Mouse (Mus musculus): ENCODE results near the gene Rpl3. TPM values are rescaled to one million over a fixed set of nuclear protein-coding genes. Genes with fewer than 3 reads are reported as not detected.

Rpl3 gene
- polyA plus RNA-seq, 1 experiment from 2014 or later: 450 TPM

DNA sequence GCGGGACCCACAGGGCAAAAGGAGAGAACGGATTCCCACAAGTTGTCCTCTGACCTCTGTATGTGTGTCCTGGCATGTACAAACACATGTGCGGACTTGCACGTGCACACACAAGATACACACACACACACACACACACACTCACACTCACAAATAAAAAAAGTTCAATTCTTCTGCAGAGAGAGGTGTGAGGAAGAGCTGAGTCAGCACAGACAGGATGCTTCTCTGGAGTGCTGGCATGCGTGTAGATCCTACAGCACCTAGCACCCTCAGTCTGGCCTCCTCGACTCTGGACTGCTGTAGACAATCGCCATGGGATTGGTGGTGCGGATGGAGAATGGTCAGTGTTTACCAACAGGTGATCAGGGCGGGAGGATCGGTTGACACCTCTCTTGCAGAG is 47.4 kb downstream of the Rpl3 start:
- Histone ChIP-seq H3K4me3 (ENCODE audit: low read depth, low read length) (no peak overlapping the region), H3K4me1 (replicated peaks; ENCODE audit: control insufficient read depth, insufficient read depth, low read length) (no peaks in the 10 kb centered on the region), H3K9me3 (ENCODE audit: control insufficient read depth) (0 out of 2 replicates have a peak, but pooled peaks cover 4% of the 10 kb centered on the region), H3K27ac (ENCODE audit: low read depth, low read length) (no peak overlapping the region), H3K4me2 (replicated peaks; ENCODE audit: low read depth) (no peak overlapping the region), H3K36me3 (ENCODE audit: control insufficient read depth, insufficient read depth) (no peaks in the 10 kb centered on the region), H3K27me3 (replicated peaks; ENCODE audit: control insufficient read depth, insufficient read depth, low read length) (no peaks in the 10 kb centered on the region), H3K9ac (ENCODE audit: low read depth, low read length) (no peak overlapping the region)
- 87% methylated on average over 10 of the region's 10 CpGs for WGBS
- TF ChIP-seq CTCF (IDR thresholded peaks at IDR 0.05; ENCODE audit: low read depth): no peak
- ATAC-seq: no peak

- H3K36me3 ChIP-seq (ENCODE audit: control insufficient read depth, insufficient read depth): no peaks in the 10 kb centered on the region
- ATAC-seq: no peak
- no peak overlapping the region for H3K9ac ChIP-seq (ENCODE audit: low read depth, low read length)
- H3K4me2 ChIP-seq (replicated peaks; ENCODE audit: low read depth): no peak overlapping the region
- H3K9me3 ChIP-seq (ENCODE audit: control insufficient read depth): 0 out of 2 replicates have a peak, but pooled peaks cover 4% of the 10 kb centered on the region
- TF ChIP-seq CTCF (IDR thresholded peaks at IDR 0.05; ENCODE audit: low read depth): no peak
- H3K4me1 ChIP-seq (replicated peaks; ENCODE audit: control insufficient read depth, insufficient read depth, low read length): no peaks in the 10 kb centered on the region
- 74% methylated on average over 4 of the region's 4 CpGs for WGBS
- no peak overlapping the region for H3K4me3 ChIP-seq (ENCODE audit: low read depth, low read length)
- no peaks in the 10 kb centered on the region for H3K27me3 ChIP-seq (replicated peaks; ENCODE audit: control insufficient read depth, insufficient read depth, low read length)
- no peak overlapping the region for H3K27ac ChIP-seq (ENCODE audit: low read depth, low read length)
Measured at GRCm38 (mm10) chr15:80042152-80042551, 49.5 kb downstream of the Rpl3 start.

DNA sequence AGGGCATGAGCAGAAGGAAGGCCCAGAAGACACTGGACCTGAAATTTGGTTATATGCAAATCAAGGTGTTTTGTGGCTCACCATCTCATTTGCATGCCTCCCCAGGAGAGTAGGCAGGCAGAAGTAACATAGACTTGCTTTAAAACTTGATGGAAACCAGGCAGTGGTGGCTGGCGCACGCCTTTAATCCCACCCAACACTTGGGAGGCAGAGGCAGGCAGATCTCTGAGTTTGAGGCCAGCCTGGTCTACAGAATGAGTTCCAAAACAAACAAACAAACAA is 53.6 kb downstream of the Rpl3 start:
- Histone ChIP-seq H3K4me1 (replicated peaks; ENCODE audit: control insufficient read depth, insufficient read depth, low read length) (no peaks in the 10 kb centered on the region), H3K9ac (ENCODE audit: low read depth, low read length) (no peak overlapping the region), H3K9me3 (ENCODE audit: control insufficient read depth) (no peaks in the 10 kb centered on the region), H3K4me2 (replicated peaks; ENCODE audit: low read depth) (no peak overlapping the region), H3K4me3 (ENCODE audit: low read depth, low read length) (no peak overlapping the region), H3K27ac (ENCODE audit: low read depth, low read length) (no peak overlapping the region), H3K36me3 (ENCODE audit: control insufficient read depth, insufficient read depth) (no peaks in the 10 kb centered on the region), H3K27me3 (replicated peaks; ENCODE audit: control insufficient read depth, insufficient read depth, low read length) (no peaks in the 10 kb centered on the region)
- TF ChIP-seq CTCF (IDR thresholded peaks at IDR 0.05; ENCODE audit: low read depth): no peak
- WGBS: 97% methylated on average over 2 of the region's 2 CpGs
- no peak for ATAC-seq

DNA sequence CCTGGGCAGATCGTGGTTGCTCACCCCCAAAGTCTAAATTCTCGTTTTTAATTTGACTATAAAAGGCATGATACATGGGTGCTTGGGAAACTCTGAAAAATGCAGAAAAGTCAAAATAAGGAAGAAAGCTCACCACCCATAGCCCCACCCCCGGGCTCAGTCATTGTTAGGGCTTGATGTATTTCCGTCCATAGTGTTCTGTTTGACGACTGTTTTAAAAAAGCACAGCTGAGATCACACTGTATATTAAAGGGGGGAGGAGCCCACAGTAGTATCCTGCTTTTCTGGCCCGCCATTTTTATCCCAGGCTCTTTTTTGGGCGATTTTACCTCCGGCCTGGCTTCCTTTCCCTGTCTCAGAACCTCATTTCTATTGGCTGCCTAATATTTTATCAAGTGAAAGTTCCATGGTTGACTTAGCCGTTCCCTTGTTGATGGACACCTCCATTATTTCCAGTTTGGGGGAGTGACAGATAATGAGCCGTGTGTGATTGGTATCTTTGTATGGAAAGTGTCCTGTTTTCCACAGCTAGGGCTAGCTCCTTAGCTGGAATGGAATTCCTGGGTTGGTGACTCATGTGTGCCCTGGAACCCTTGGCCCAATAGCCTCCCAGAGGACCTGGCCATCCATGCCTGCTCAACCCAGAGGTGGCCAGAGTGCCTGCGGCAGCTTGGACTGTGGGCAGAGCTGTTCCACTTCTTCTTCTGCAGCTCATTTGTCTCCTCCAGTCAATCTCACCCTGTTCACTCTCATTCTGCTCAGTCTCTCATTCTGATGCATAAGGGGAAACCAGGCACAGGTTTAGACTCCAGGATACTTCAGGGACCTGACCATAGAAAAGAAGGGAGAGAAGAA is 54.2 kb downstream of the Rpl3 start:
- no peak for ATAC-seq
- no peaks in the 10 kb centered on the region for H3K27me3 ChIP-seq (replicated peaks; ENCODE audit: control insufficient read depth, insufficient read depth, low read length)

DNA sequence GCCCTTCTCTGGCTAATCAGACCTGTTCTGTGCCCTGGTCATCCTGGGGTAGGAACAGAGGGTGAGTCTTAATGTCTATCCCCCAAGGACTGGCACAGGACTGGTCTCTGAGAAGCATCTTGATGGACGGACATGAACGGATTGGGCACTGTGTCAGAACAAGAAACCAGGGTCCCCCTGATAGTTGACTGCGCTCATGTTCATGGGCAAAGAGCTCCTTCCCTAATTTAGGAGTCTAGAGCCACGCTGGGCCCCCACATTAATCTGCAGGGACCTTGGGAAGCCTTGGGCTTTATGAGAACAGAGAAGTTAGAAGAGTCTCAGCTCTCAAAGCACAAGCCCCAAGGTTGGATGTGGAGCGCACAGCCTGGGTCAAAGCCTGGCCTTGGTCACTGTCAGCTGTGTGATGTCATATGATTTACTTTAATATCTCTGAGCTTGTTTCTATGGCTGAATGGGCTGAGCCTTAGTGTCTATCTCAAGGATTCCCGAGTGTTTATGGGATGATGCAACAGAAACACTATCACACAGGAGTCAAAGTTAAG is 56.3 kb downstream of the Rpl3 start:
- Histone ChIP-seq H3K27ac (ENCODE audit: low read depth, low read length) (no peak overlapping the region), H3K4me3 (ENCODE audit: low read depth, low read length) (no peak overlapping the region), H3K4me1 (replicated peaks; ENCODE audit: control insufficient read depth, insufficient read depth, low read length) (no peaks in the 10 kb centered on the region), H3K36me3 (ENCODE audit: control insufficient read depth, insufficient read depth) (no peaks in the 10 kb centered on the region), H3K27me3 (replicated peaks; ENCODE audit: control insufficient read depth, insufficient read depth, low read length) (no peaks in the 10 kb centered on the region), H3K9ac (ENCODE audit: low read depth, low read length) (no peak overlapping the region), H3K4me2 (replicated peaks; ENCODE audit: low read depth) (no peak overlapping the region), H3K9me3 (ENCODE audit: control insufficient read depth) (no peaks in the 10 kb centered on the region)
- no peak for TF ChIP-seq CTCF (IDR thresholded peaks at IDR 0.05; ENCODE audit: low read depth)
- WGBS: 79% methylated on average over 6 of the region's 6 CpGs
- no peak for ATAC-seq

More for the DNA sequence above, 54.2 kb downstream of the Rpl3 start:
- H3K27ac ChIP-seq (ENCODE audit: low read depth, low read length): no peak overlapping the region
- no peaks in the 10 kb centered on the region for H3K9me3 ChIP-seq (ENCODE audit: control insufficient read depth)
- H3K9ac ChIP-seq (ENCODE audit: low read depth, low read length): no peak overlapping the region
- WGBS: 75% methylated on average over 11 of the region's 11 CpGs
- no peaks in the 10 kb centered on the region for H3K4me1 ChIP-seq (replicated peaks; ENCODE audit: control insufficient read depth, insufficient read depth, low read length)
- no peak for TF ChIP-seq CTCF (IDR thresholded peaks at IDR 0.05; ENCODE audit: low read depth)
- no peak overlapping the region for H3K4me3 ChIP-seq (ENCODE audit: low read depth, low read length)
- no peaks in the 10 kb centered on the region for H3K36me3 ChIP-seq (ENCODE audit: control insufficient read depth, insufficient read depth)
- H3K4me2 ChIP-seq (replicated peaks; ENCODE audit: low read depth): no peak overlapping the region

GRCm38 (mm10) chr15:80034913-80035312 is 56.8 kb downstream of the Rpl3 start:
- TF ChIP-seq CTCF (IDR thresholded peaks at IDR 0.05; ENCODE audit: low read depth): no peak
- H3K36me3 ChIP-seq (ENCODE audit: control insufficient read depth, insufficient read depth): no peaks in the 10 kb centered on the region
- no peak overlapping the region for H3K4me3 ChIP-seq (ENCODE audit: low read depth, low read length)
- no peaks in the 10 kb centered on the region for H3K4me1 ChIP-seq (replicated peaks; ENCODE audit: control insufficient read depth, insufficient read depth, low read length)
- no peaks in the 10 kb centered on the region for H3K27me3 ChIP-seq (replicated peaks; ENCODE audit: control insufficient read depth, insufficient read depth, low read length)
- no peak overlapping the region for H3K27ac ChIP-seq (ENCODE audit: low read depth, low read length)
- H3K4me2 ChIP-seq (replicated peaks; ENCODE audit: low read depth): no peak overlapping the region
- H3K9ac ChIP-seq (ENCODE audit: low read depth, low read length): no peak overlapping the region
- H3K9me3 ChIP-seq (ENCODE audit: control insufficient read depth): no peaks in the 10 kb centered on the region
- ATAC-seq: no peak
